Mouse (Mus musculus) neural tube, embryonic 13.5 days (tissue): ENCODE measurements at regions not wholly inside any gene's neighbourhood (a gene's known extent, or its start where the extent isn't known, plus 50 kb on each side); places are given as distances from the start of the nearest gene placed in this dataset.

ENCODE experiments used
- ATAC-seq: fragments of 200-750 bp; cut with Nextera tagmentation; 2 replicates; pipeline ENCODE4 v1.8.0; 2017; ENCODE audit warnings: low read depth, mild to moderate bottlenecking, moderate TSS enrichment, moderate library complexity
- H3K27ac ChIP-seq: fragments of 300-500 bp; sonication (generic); replicated peaks from 2 replicates; pipeline ENCODE4 v1.5.1; 2015; ENCODE audit warnings: moderate library complexity, mild to moderate bottlenecking, inconsistent platforms
- H3K27me3 ChIP-seq: fragments of 300-500 bp; sonication (generic); 2 replicates; pipeline ENCODE4 v1.6.1; 2015; ENCODE audit warnings: mild to moderate bottlenecking, inconsistent platforms
- H3K36me3 ChIP-seq: fragments of 300-500 bp; sonication (generic); 2 replicates; pipeline ENCODE4 v1.6.1; 2015; ENCODE audit warnings: mild to moderate bottlenecking, inconsistent platforms
- H3K4me1 ChIP-seq: fragments of 300-500 bp; sonication (generic); replicated peaks from 2 replicates; pipeline ENCODE4 v1.6.1; 2015; ENCODE audit warnings: inconsistent platforms
- H3K4me2 ChIP-seq: fragments of 300-500 bp; sonication (generic); 2 replicates; pipeline ENCODE4 v1.6.1; 2015; ENCODE audit warnings: inconsistent platforms, mild to moderate bottlenecking, moderate library complexity
- H3K4me3 ChIP-seq: fragments of 300-500 bp; sonication (generic); 2 replicates; pipeline ENCODE4 v1.5.1; 2015; ENCODE audit warnings: mild to moderate bottlenecking, inconsistent platforms
- H3K9ac ChIP-seq: fragments of 300-500 bp; sonication (generic); 2 replicates; pipeline ENCODE4 v1.6.1; 2015; ENCODE audit warnings: moderate library complexity, mild to moderate bottlenecking, inconsistent platforms
- H3K9me3 ChIP-seq: fragments of 300-500 bp; sonication (generic); 2 replicates; pipeline ENCODE4 v1.6.1; 2016; ENCODE audit warnings: inconsistent platforms
- WGBS: fragments of 180-500 bp; shearing (Covaris S2); methylation state at CpG from one replicate; pipeline ENCODE4 v1.1.7; 2015; 5-methylcytosine and 5-hydroxymethylcytosine counted together

DNA sequence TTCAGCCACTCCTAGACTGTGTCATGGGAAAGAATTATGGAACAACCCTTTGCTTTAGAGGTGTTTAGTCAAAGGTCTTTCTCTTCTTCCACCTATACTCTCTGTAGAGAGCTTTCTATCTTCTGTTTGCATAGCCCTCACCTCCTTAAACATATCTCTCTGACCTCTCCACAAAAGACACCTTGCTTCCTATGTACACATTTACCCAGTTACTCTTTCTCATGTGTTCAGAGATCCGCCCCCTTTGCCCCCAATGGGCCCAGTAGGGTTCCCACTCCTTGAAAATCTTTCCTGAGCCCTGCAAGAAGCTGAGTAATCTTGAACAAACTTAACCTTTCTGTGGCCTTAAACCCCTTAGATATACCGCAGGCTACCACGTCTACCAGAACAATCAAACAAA lies 2734.4 kb upstream of the 5930422O12Rik start:
- Histone ChIP-seq H3K9me3 (no peaks in the 10 kb centered on the region), H3K27ac (no peak overlapping the region), H3K27me3 (no peaks in the 10 kb centered on the region), H3K4me3 (no peak overlapping the region), H3K9ac (no peak overlapping the region), H3K4me1 (no peaks in the 10 kb centered on the region), H3K4me2 (no peak overlapping the region), H3K36me3 (no peaks in the 10 kb centered on the region)
- ATAC-seq = no peak
- WGBS = 91% methylated on average over 3 of the region's 3 CpGs

- Histone ChIP-seq H3K4me2 (no peak overlapping the region), H3K4me3 (no peak overlapping the region), H3K9ac (no peak overlapping the region), H3K36me3 (no peaks in the 10 kb centered on the region), H3K4me1 (no peaks in the 10 kb centered on the region), H3K27me3 (no peaks in the 10 kb centered on the region), H3K27ac (no peak overlapping the region), H3K9me3 (no peaks in the 10 kb centered on the region)
- ATAC-seq = no peak
- 92% methylated on average over 1 of the region's 1 CpGs for WGBS
Observed at GRCm38 (mm10) chr8:30716643-30717042, 2711.9 kb upstream of the 5930422O12Rik start.

- H3K9me3 ChIP-seq = no peaks in the 10 kb centered on the region
- H3K4me3 ChIP-seq = no peak overlapping the region
- H3K27ac ChIP-seq = no peak overlapping the region
- H3K27me3 ChIP-seq = no peaks in the 10 kb centered on the region
- ATAC-seq = no peak
- H3K36me3 ChIP-seq = no peaks in the 10 kb centered on the region
- no peak overlapping the region for H3K9ac ChIP-seq
- no peaks in the 10 kb centered on the region for H3K4me1 ChIP-seq
- no peak overlapping the region for H3K4me2 ChIP-seq
Observed at GRCm38 (mm10) chr8:30730366-30730765, 2698.1 kb upstream of the 5930422O12Rik start.

- Histone ChIP-seq H3K27ac (no peak overlapping the region), H3K27me3 (no peaks in the 10 kb centered on the region), H3K36me3 (no peaks in the 10 kb centered on the region), H3K4me2 (no peak overlapping the region), H3K9me3 (no peaks in the 10 kb centered on the region), H3K4me3 (no peak overlapping the region), H3K4me1 (no peaks in the 10 kb centered on the region), H3K9ac (no peak overlapping the region)
- ATAC-seq = no peak
- 66% methylated on average over 11 of the region's 11 CpGs for WGBS
Observed at GRCm38 (mm10) chr8:30732585-30733253, 2695.8 kb upstream of the 5930422O12Rik start.

- H3K4me3 ChIP-seq = no peak overlapping the region
- H3K36me3 ChIP-seq = no peaks in the 10 kb centered on the region
- no peak overlapping the region for H3K4me2 ChIP-seq
- no peak for ATAC-seq
- no peaks in the 10 kb centered on the region for H3K27me3 ChIP-seq
- H3K9ac ChIP-seq = no peak overlapping the region
- no peaks in the 10 kb centered on the region for H3K4me1 ChIP-seq
- H3K27ac ChIP-seq = no peak overlapping the region
- WGBS = 81% methylated on average over 6 of the region's 6 CpGs
- no peaks in the 10 kb centered on the region for H3K9me3 ChIP-seq
Observed at GRCm38 (mm10) chr8:30733385-30733784, 2695.1 kb upstream of the 5930422O12Rik start.

DNA sequence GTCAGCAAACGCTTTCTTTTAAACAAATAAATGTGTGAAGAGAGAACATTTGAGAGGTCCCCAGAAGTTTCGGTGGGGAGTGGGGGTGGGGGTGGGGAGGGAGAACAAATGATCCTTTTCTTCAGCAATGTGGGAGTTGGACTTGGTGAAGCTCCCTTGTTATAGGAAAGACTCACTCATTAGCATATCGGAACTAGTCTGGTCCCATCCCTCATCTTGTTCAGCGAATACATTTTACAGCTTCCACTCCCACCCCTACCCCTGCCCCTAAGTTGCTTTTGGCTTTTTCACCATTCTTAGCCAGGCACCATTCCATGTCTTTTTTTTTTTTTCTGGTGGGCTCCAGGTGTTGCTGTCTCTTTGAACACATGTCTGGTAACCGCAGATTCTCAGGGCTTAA lies 2693.2 kb upstream of the 5930422O12Rik start:
- no peak for ATAC-seq
- Histone ChIP-seq H3K9ac (no peak overlapping the region), H3K4me1 (no peaks in the 10 kb centered on the region), H3K4me3 (no peak overlapping the region), H3K9me3 (no peaks in the 10 kb centered on the region), H3K4me2 (no peak overlapping the region), H3K36me3 (no peaks in the 10 kb centered on the region), H3K27me3 (no peaks in the 10 kb centered on the region), H3K27ac (no peak overlapping the region)
- 63% methylated on average over 5 of the region's 5 CpGs for WGBS

DNA sequence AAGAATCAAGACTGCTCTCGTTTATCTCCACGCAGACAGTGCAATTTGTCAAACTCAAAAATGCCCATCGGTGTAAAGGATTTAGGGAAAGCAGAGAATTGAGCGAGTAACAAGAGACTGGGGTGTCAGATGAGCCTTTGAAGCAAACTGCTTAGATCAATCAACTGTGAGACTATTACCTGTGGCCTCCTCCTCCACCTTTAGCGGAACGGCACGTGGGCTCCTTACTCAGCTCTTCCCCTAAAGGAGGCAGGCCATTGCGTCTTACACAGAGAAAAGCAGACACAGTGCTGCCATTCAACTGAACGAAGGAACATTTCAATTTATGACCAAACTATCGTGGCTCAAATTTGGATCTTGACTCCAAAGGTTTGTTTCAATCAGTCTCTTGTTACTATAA lies 2692.8 kb upstream of the 5930422O12Rik start:
- Histone ChIP-seq H3K4me3 (no peak overlapping the region), H3K36me3 (no peaks in the 10 kb centered on the region), H3K4me2 (no peak overlapping the region), H3K9ac (no peak overlapping the region), H3K4me1 (no peaks in the 10 kb centered on the region), H3K9me3 (no peaks in the 10 kb centered on the region), H3K27me3 (no peaks in the 10 kb centered on the region), H3K27ac (no peak overlapping the region)
- WGBS = 75% methylated on average over 10 of the region's 10 CpGs
- ATAC-seq = no peak

- no peaks in the 10 kb centered on the region for H3K36me3 ChIP-seq
Observed at GRCm38 (mm10) chr8:30746874-30747273, 2681.6 kb upstream of the 5930422O12Rik start.

More at GRCm38 (mm10) chr8:30746874-30747273, 2681.6 kb upstream of the 5930422O12Rik start:
- WGBS = 81% methylated on average over 3 of the region's 3 CpGs
- Histone ChIP-seq H3K9me3 (no peaks in the 10 kb centered on the region), H3K27ac (no peak overlapping the region), H3K27me3 (no peaks in the 10 kb centered on the region), H3K4me2 (no peak overlapping the region), H3K4me3 (no peak overlapping the region), H3K9ac (no peak overlapping the region), H3K4me1 (no peaks in the 10 kb centered on the region)
- ATAC-seq = no peak
